Mouse (Mus musculus): ENCODE measurements at regions not wholly inside any gene's neighbourhood (a gene's known extent, or its start where the extent isn't known, plus 50 kb on each side); places are given as distances from the start of the nearest gene placed in this dataset.

DNA sequence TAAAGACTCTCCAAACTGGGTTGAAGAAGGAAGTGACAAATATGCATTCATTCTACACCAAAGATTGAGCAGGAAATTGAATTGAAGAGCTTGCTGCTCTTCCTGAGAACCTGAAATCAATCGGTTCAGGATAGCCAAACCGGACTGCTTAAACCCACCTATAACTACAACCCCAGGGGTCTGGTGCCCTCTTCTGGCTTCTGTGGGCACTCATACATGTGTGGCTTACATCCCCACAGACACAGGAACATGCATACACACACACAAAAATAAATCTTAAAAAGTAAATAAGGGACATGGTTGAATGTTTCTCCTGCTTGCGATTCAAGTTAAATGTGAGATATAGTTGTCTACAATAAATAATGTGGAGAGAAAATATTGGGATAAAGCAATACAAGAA is 244.7 kb upstream of the Noct start:
- ATAC-seq = no peak
- no peaks in the 10 kb centered on the region for H3K36me3 ChIP-seq (ENCODE audit: control insufficient read depth, insufficient read depth)
- H3K27me3 ChIP-seq (replicated peaks; ENCODE audit: control insufficient read depth, insufficient read depth, low read length) = no peaks in the 10 kb centered on the region
- no peak overlapping the region for H3K9ac ChIP-seq (ENCODE audit: low read depth, low read length)
- H3K4me2 ChIP-seq (replicated peaks; ENCODE audit: low read depth) = no peak overlapping the region
- no peaks in the 10 kb centered on the region for H3K9me3 ChIP-seq (ENCODE audit: control insufficient read depth)
- WGBS = 87% methylated on average over 3 of the region's 3 CpGs
- no peak overlapping the region for H3K4me3 ChIP-seq (ENCODE audit: low read depth, low read length)
- H3K4me1 ChIP-seq (replicated peaks; ENCODE audit: control insufficient read depth, insufficient read depth, low read length) = no peaks in the 10 kb centered on the region
- TF ChIP-seq CTCF (IDR thresholded peaks at IDR 0.05; ENCODE audit: low read depth) = no peak
- H3K27ac ChIP-seq (ENCODE audit: low read depth, low read length) = no peak overlapping the region

DNA sequence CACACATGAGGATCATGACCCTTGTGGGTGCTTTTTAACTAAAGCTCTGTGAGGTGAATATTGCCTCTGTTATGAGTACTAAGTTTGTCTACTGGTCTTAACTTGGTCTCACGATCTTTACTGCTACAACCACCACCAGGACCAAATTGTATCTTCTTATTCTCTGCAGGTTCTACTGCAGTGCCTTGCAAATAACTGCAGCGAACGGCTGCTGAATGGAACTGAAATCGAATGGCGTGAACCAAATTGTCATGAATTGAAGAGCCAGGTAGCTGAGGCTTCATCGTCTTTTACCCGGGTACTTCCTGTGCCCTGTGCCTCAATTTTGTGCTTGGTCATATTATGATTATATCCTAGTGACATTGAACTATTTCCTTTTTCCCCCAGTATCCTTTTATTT is 242.5 kb upstream of the Noct start:
- 93% methylated on average over 7 of the region's 7 CpGs for WGBS
- H3K27me3 ChIP-seq (replicated peaks; ENCODE audit: control insufficient read depth, insufficient read depth, low read length) = no peaks in the 10 kb centered on the region
- ATAC-seq = no peak
- H3K27ac ChIP-seq (ENCODE audit: low read depth, low read length) = no peak overlapping the region
- no peak overlapping the region for H3K9ac ChIP-seq (ENCODE audit: low read depth, low read length)
- H3K9me3 ChIP-seq (ENCODE audit: control insufficient read depth) = no peaks in the 10 kb centered on the region
- H3K4me3 ChIP-seq (ENCODE audit: low read depth, low read length) = no peak overlapping the region
- H3K36me3 ChIP-seq (ENCODE audit: control insufficient read depth, insufficient read depth) = no peaks in the 10 kb centered on the region
- TF ChIP-seq CTCF (IDR thresholded peaks at IDR 0.05; ENCODE audit: low read depth) = no peak
- no peak overlapping the region for H3K4me2 ChIP-seq (replicated peaks; ENCODE audit: low read depth)
- no peaks in the 10 kb centered on the region for H3K4me1 ChIP-seq (replicated peaks; ENCODE audit: control insufficient read depth, insufficient read depth, low read length)

DNA sequence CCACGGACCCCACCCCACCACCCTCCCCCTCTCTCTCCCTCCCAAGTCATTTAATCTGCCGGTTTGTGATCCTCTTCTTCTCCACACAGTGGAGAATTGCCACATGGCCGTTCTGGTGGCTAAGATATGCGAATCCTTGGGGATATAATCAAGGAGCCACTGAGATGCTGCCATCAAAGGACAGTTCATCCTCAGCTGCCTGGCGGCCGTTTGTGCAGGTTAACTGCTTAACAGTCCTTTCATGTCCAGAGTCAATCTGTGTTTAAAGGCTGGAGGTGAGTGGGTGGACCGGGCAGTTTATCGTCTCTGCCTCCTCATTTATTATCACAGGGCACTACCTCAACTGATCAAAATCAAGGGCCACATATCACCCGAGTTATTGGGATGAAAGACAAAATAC is 241.6 kb upstream of the Noct start:
- no peak overlapping the region for H3K27ac ChIP-seq (ENCODE audit: low read depth, low read length)
- no peaks in the 10 kb centered on the region for H3K27me3 ChIP-seq (replicated peaks; ENCODE audit: control insufficient read depth, insufficient read depth, low read length)
- no peaks in the 10 kb centered on the region for H3K9me3 ChIP-seq (ENCODE audit: control insufficient read depth)
- no peak for TF ChIP-seq CTCF (IDR thresholded peaks at IDR 0.05; ENCODE audit: low read depth)
- H3K36me3 ChIP-seq (ENCODE audit: control insufficient read depth, insufficient read depth) = no peaks in the 10 kb centered on the region
- H3K4me1 ChIP-seq (replicated peaks; ENCODE audit: control insufficient read depth, insufficient read depth, low read length) = no peaks in the 10 kb centered on the region
- 28% methylated on average over 9 of the region's 9 CpGs for WGBS
- H3K4me3 ChIP-seq (ENCODE audit: low read depth, low read length) = no peak overlapping the region
- no peak for ATAC-seq
- H3K4me2 ChIP-seq (replicated peaks; ENCODE audit: low read depth) = no peak overlapping the region
- no peak overlapping the region for H3K9ac ChIP-seq (ENCODE audit: low read depth, low read length)

- Histone ChIP-seq H3K4me2 (replicated peaks; ENCODE audit: low read depth) (no peak overlapping the region), H3K27me3 (replicated peaks; ENCODE audit: control insufficient read depth, insufficient read depth, low read length) (no peaks in the 10 kb centered on the region), H3K4me3 (ENCODE audit: low read depth, low read length) (no peak overlapping the region), H3K9me3 (ENCODE audit: control insufficient read depth) (no peaks in the 10 kb centered on the region), H3K27ac (ENCODE audit: low read depth, low read length) (no peak overlapping the region), H3K36me3 (ENCODE audit: control insufficient read depth, insufficient read depth) (no peaks in the 10 kb centered on the region), H3K4me1 (replicated peaks; ENCODE audit: control insufficient read depth, insufficient read depth, low read length) (no peaks in the 10 kb centered on the region), H3K9ac (ENCODE audit: low read depth, low read length) (no peak overlapping the region)
- no peak for TF ChIP-seq CTCF (IDR thresholded peaks at IDR 0.05; ENCODE audit: low read depth)
- ATAC-seq = no peak
- WGBS = 36% methylated on average over 5 of the region's 5 CpGs
Observed at GRCm38 (mm10) chr3:50983126-50983525, 241.1 kb upstream of the Noct start.

DNA sequence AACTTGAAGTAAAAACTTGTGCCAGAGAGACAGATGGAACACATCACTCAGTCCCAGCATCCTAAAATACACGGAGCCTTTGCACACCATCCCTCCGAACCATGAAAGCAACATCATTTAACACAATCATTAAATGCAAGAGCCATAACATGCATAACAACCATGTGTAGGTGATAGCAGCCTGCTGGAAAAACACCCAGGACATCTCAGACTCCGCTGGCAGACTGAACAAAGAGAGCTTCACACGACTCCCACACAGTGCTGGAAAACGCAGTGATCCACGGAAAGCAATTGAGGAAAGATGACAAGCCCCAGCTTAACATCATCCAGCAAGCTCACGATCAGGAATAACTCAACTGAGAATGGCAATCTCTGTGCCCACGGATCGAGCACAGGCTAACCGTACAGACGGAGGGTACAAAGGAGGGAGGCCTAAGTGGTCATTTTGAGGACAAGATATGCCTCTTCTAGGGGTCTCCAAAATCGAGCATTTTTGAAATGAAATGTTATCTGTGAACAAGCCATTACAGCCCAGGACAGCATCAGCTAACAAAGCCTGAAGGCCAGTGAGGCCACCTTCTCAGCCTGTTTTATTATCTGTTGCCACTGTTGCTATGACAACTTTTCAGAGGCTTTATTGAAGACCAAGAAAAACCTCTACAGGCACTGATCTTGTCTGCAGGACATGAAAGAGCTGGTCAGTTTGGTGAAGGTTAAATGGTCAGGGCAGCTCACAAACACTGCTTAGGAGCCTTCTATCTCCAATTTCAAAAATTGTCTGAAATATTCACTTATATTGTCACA is 240.1 kb upstream of the Noct start:
- no peaks in the 10 kb centered on the region for H3K36me3 ChIP-seq (ENCODE audit: control insufficient read depth, insufficient read depth)
- no peaks in the 10 kb centered on the region for H3K27me3 ChIP-seq (replicated peaks; ENCODE audit: control insufficient read depth, insufficient read depth, low read length)
- H3K9ac ChIP-seq (ENCODE audit: low read depth, low read length) = no peak overlapping the region
- TF ChIP-seq CTCF (IDR thresholded peaks at IDR 0.05; ENCODE audit: low read depth) = no peak
- WGBS = 63% methylated on average over 12 of the region's 12 CpGs
- ATAC-seq = no peak
- no peak overlapping the region for H3K27ac ChIP-seq (ENCODE audit: low read depth, low read length)
- no peaks in the 10 kb centered on the region for H3K9me3 ChIP-seq (ENCODE audit: control insufficient read depth)
- no peaks in the 10 kb centered on the region for H3K4me1 ChIP-seq (replicated peaks; ENCODE audit: control insufficient read depth, insufficient read depth, low read length)
- no peak overlapping the region for H3K4me3 ChIP-seq (ENCODE audit: low read depth, low read length)
- no peak overlapping the region for H3K4me2 ChIP-seq (replicated peaks; ENCODE audit: low read depth)

- Histone ChIP-seq H3K9me3 (ENCODE audit: control insufficient read depth) (no peaks in the 10 kb centered on the region), H3K27ac (ENCODE audit: low read depth, low read length) (no peak overlapping the region), H3K27me3 (replicated peaks; ENCODE audit: control insufficient read depth, insufficient read depth, low read length) (no peaks in the 10 kb centered on the region), H3K4me1 (replicated peaks; ENCODE audit: control insufficient read depth, insufficient read depth, low read length) (no peaks in the 10 kb centered on the region), H3K36me3 (ENCODE audit: control insufficient read depth, insufficient read depth) (no peaks in the 10 kb centered on the region), H3K9ac (ENCODE audit: low read depth, low read length) (no peak overlapping the region), H3K4me2 (replicated peaks; ENCODE audit: low read depth) (no peak overlapping the region), H3K4me3 (ENCODE audit: low read depth, low read length) (no peak overlapping the region)
- ATAC-seq = no peak
- no peak for TF ChIP-seq CTCF (IDR thresholded peaks at IDR 0.05; ENCODE audit: low read depth)
- WGBS = 95% methylated on average over 12 of the region's 12 CpGs
Observed at GRCm38 (mm10) chr3:50987821-50988220, 236.4 kb upstream of the Noct start.
